Mouse (Mus musculus): Measurements from ENCODE around the gene Gpa33.
A peak's percentile ranks its signal among the peaks of the same experiment; 100 is the strongest.

DNA sequence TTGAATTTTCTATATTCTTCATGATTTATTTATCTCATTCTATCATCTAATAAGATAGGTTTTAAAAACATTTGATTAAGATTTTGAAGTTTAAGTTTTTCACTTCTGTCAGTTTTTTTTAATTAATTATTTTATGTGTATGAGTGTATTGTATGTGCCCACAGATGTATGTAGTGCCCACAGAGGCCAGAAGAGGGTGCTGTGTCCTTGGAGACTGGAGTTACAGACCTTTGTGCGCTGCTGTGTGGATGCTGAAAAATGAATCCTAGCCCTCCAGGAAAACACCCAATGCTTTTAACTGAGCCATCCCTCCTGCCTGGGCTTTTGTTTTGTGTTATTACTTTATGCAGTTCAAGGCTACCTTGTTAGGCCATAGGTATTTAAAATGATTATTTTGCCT, 7.0 kb upstream of the Gpa33 start:
- TF ChIP-seq CTCF (IDR thresholded peaks at IDR 0.05; ENCODE audit: control insufficient read depth, insufficient read depth, insufficient replicate concordance, low read depth, low read length) (peak; percentile 19; the same call in 1 of the 2 replicates), POLR2A (IDR thresholded peaks at IDR 0.05; ENCODE audit: control insufficient read depth, low read depth, low read length) (no peak)

Data from testis, adult 2 months (tissue).